Mouse (Mus musculus) embryonic facial prominence, embryonic 13.5 days (tissue): ENCODE results near the gene Prr15l. TPM values are rescaled to one million over a fixed set of nuclear protein-coding genes. Genes with fewer than 3 reads are reported as not detected.

Experiments used
- ATAC-seq: fragments of 200-750 bp; cut with Nextera tagmentation; 2 replicates; pipeline ENCODE4 v1.8.0; 2017; ENCODE audit warnings: low read depth; ENCODE audit not compliant: insufficient number of reproducible peaks, insufficient read depth, low FRiP score, low TSS enrichment
- H3K27ac ChIP-seq: fragments of 300-500 bp; sonication (generic); 2 replicates; pipeline ENCODE4 v1.5.1; 2015; ENCODE audit warnings: moderate library complexity, mild to moderate bottlenecking, inconsistent platforms
- H3K27me3 ChIP-seq: fragments of 300-500 bp; sonication (generic); 2 replicates; pipeline ENCODE4 v1.6.1; 2015; ENCODE audit warnings: mild to moderate bottlenecking, inconsistent platforms
- H3K36me3 ChIP-seq: fragments of 300-500 bp; sonication (generic); 2 replicates; pipeline ENCODE4 v1.6.1; 2015; ENCODE audit warnings: mild to moderate bottlenecking, inconsistent platforms
- H3K4me1 ChIP-seq: fragments of 300-500 bp; sonication (generic); 2 replicates; pipeline ENCODE4 v1.6.1; 2015; ENCODE audit warnings: inconsistent platforms
- H3K4me2 ChIP-seq: fragments of 300-500 bp; sonication (generic); 2 replicates; pipeline ENCODE4 v1.6.1; 2015; ENCODE audit warnings: moderate library complexity, mild to moderate bottlenecking, inconsistent platforms
- H3K4me3 ChIP-seq: fragments of 300-500 bp; sonication (generic); 2 replicates; pipeline ENCODE4 v1.5.1; 2015; ENCODE audit warnings: mild to moderate bottlenecking, inconsistent platforms
- H3K9ac ChIP-seq: fragments of 300-500 bp; sonication (generic); 2 replicates; pipeline ENCODE4 v1.6.1; 2015; ENCODE audit warnings: mild to moderate bottlenecking, inconsistent platforms
- H3K9me3 ChIP-seq: fragments of 300-500 bp; sonication (generic); 2 replicates; pipeline ENCODE4 v1.6.1; 2016; ENCODE audit warnings: inconsistent platforms
- WGBS: fragments of 180-500 bp; shearing (Covaris S2); methylation state at CpG from one replicate; pipeline ENCODE4 v1.1.7; 2015; ENCODE audit warnings: mixed read lengths; 5-methylcytosine and 5-hydroxymethylcytosine counted together
- polyA plus RNA-seq: library from polyadenylated mRNA; unstranded; fragments of >200 nt; fragmentation: Nextera tagmentation; extraction: Ambion mirVana; gene quantifications from 2 replicates; pipeline ENCODE4 v1.2.1, GENCODE M21; 2015

Prr15l gene
- polyA plus RNA-seq, 1 experiment from 2014 or later = 2.4 TPM

DNA sequence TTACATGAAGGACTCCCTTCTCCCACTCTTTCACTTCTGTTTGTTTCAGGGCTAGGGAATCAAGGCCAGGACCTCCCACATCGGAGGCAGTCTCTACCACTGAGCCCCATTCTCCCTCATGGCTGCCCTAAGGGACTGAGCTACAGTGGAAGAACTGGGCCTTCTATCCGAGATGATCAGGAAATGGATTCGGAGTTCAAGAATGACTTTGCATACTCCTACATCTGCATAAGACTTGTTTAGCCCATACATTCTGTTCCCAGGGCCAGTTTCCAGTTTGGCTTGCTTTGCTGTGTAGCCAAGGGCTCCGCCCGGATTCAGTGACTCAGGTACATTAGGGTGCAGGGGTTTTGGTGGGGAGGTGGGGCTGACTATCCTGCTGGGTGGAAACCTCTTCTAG, 52.1 kb downstream of the Prr15l start:
- H3K4me1 ChIP-seq = peaks cover 29% of the 10 kb centered on the region
- WGBS = 68% methylated on average over 5 of the region's 5 CpGs
- peaks cover 19% of the 10 kb centered on the region for H3K27me3 ChIP-seq
- H3K9ac ChIP-seq = 0 out of 2 replicates have a peak overlapping the region, but pooled peaks have one; percentile 40
- H3K9me3 ChIP-seq = no peaks in the 10 kb centered on the region
- H3K36me3 ChIP-seq = no peaks in the 10 kb centered on the region
- no peak for ATAC-seq
- no peak overlapping the region for H3K4me3 ChIP-seq
- no peak overlapping the region for H3K27ac ChIP-seq
- H3K4me2 ChIP-seq = no peak overlapping the region

DNA sequence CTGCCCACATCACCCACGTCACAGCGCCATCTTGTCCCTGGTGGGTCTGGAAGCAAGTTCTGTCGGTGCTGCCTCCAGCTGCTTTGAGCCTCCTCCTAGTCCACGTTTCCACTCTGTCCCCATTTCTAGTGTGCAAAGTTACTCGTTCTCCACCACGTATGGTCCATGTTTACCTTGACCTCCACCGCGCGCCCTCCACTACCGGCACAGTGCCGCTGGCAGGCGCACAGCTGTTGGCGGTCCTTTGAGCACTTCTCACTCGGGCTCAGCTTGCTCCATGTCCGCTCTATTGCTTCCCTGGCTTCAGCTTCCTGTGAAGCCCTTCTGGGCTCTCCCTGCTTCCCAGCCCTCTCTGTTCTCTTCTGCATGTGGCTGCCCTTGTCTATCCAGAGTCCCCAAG, 53.6 kb downstream of the Prr15l start:
- Histone ChIP-seq H3K4me3 (no peak overlapping the region), H3K27me3 (peaks cover 32% of the 10 kb centered on the region), H3K4me2 (no peak overlapping the region), H3K36me3 (no peaks in the 10 kb centered on the region), H3K4me1 (peaks cover 16% of the 10 kb centered on the region), H3K9ac (no peak overlapping the region), H3K27ac (no peak overlapping the region), H3K9me3 (no peaks in the 10 kb centered on the region)
- WGBS = 73% methylated on average over 15 of the region's 15 CpGs
- ATAC-seq = no peak

DNA sequence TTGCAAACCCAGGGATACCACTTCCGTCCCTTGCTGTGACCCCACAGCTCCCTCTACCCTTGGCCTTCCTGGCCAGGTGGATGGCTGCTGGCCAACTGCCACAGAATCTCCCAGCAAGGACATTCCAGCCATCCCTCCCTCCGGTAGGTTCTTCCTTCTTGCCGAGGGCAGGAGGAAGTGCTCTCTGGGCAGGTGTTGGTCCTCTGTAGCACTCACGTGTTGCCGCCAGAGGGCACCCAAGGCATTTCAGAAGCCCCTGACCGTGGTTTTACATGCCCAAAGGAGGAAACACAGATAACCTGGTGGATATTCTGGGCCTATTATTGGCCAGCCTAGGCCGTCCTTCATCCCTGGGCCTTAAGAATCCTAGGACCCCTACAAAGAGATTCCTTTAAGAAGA, 54.5 kb downstream of the Prr15l start:
- no peak for ATAC-seq
- H3K9ac ChIP-seq = no peak overlapping the region
- no peak overlapping the region; the same call in 1 of the 2 replicates for H3K4me3 ChIP-seq
- H3K27me3 ChIP-seq = peaks cover 39% of the 10 kb centered on the region
- H3K9me3 ChIP-seq = no peaks in the 10 kb centered on the region
- H3K27ac ChIP-seq = no peak overlapping the region
- H3K4me1 ChIP-seq = peaks cover 14% of the 10 kb centered on the region
- 2% methylated on average over 7 of the region's 7 CpGs for WGBS
- H3K36me3 ChIP-seq = no peaks in the 10 kb centered on the region
- H3K4me2 ChIP-seq = peak overlapping the region; percentile 37

GRCm38 (mm10) chr11:96982859-96983258, 55.0 kb downstream of the Prr15l start, which contains the start of gene Sp2:
Gene Sp2 (minus strand): TSS chr11:96982959.
- Histone ChIP-seq H3K4me3 (no peak within 1 kb of the TSS; the same call in 1 of the 2 replicates), H3K27ac (no peak within 1 kb of the TSS), H3K4me2 (peak within 1 kb of the TSS; percentile 37), H3K27me3 (peaks cover 44% of the 10 kb centered on the region), H3K4me1 (peaks cover 18% of the 10 kb centered on the region), H3K9ac (0 out of 2 replicates have a peak within 1 kb of the TSS, but pooled peaks have one; percentile 11), H3K36me3 (no peaks in the 10 kb centered on the region), H3K9me3 (no peaks in the 10 kb centered on the region)
- ATAC-seq = no peak
- whole genome bisulfite sequencing = 75% methylated on average over 7 of the region's 7 CpGs

DNA sequence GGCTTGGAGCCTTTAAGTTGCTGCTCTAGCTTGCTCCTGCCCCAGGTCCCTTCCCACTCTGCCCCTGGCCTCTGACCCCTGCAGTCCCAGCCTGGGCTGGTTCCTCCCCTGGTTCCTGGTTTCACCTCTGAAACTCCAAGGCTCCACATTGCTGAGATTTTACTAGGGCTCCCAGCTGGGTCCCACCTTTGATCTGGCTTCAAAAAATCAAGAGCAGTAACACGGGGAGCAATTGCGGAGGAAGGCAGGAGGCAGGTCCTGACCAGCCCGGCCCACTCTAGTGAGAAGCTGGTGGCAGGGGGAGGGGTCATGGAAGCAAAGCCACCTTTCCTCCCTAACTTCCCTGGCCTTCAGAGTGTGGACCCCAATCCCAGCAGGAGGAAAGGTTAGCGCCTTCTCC, 57.0 kb downstream of the Prr15l start:
- ATAC-seq = no peak
- Histone ChIP-seq H3K4me3 (no peak overlapping the region), H3K4me1 (peaks cover 18% of the 10 kb centered on the region; the same call in 1 of the 2 replicates)

DNA sequence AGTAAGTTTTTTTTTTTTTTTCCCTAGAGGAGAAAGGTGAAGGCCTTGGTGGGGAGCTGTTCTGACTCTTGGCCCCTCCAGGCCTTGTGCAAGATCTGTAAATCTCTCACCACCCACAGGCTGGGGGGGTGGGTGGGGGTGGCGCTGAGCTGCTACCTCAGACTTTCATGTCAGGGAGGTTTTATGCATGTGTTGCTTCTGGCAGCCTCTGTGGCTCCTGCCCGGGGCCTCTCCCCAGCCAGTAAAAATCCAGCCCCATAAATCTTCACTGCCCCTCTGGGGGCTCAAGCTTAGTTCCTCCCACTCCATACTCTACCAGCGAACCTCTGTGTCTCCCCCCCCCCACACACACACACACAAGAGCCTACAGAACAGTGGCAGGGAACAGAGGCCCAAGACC, 58.6 kb downstream of the Prr15l start:
- H3K4me1 ChIP-seq = peaks cover 18% of the 10 kb centered on the region; the same call in 1 of the 2 replicates
- no peak overlapping the region for H3K9ac ChIP-seq
- no peak overlapping the region for H3K27ac ChIP-seq
- WGBS = 53% methylated on average over 3 of the region's 3 CpGs
- H3K9me3 ChIP-seq = no peaks in the 10 kb centered on the region
- no peaks in the 10 kb centered on the region for H3K36me3 ChIP-seq
- H3K4me3 ChIP-seq = no peak overlapping the region
- H3K4me2 ChIP-seq = no peak overlapping the region
- peaks cover 53% of the 10 kb centered on the region for H3K27me3 ChIP-seq
- no peak for ATAC-seq

More for the DNA sequence above, 57.0 kb downstream of the Prr15l start:
- Histone ChIP-seq H3K9ac (no peak overlapping the region), H3K9me3 (no peaks in the 10 kb centered on the region), H3K36me3 (no peaks in the 10 kb centered on the region), H3K4me2 (no peak overlapping the region), H3K27me3 (peaks cover 53% of the 10 kb centered on the region), H3K27ac (no peak overlapping the region; the same call in 1 of the 2 replicates)
- 24% methylated on average over 4 of the region's 4 CpGs for WGBS

Other genes starting within 250 kb of the Prr15l start
- gene Snx11, start 150.5 kb upstream of the Prr15l start, polyA plus RNA-seq = 23.5 TPM in 2 replicates
- 164 and 170 TPM in 2 replicates for gene Cbx1, start 139.0 kb upstream of the Prr15l start, polyA plus RNA-seq
- gene Nfe2l1, start 98.1 kb upstream of the Prr15l start, polyA plus RNA-seq = 61.7 and 66.5 TPM in 2 replicates
- gene Copz2, start 78.2 kb upstream of the Prr15l start, polyA plus RNA-seq = 123 and 125 TPM in 2 replicates
- gene Cdk5rap3, start 11.6 kb upstream of the Prr15l start, polyA plus RNA-seq = 89.4 and 94.8 TPM in 2 replicates
- 19.9 and 27.9 TPM in 2 replicates for gene Pnpo, start 15.9 kb downstream of the Prr15l start, polyA plus RNA-seq
- 15.9 and 18.0 TPM in 2 replicates for gene Sp2, start 54.9 kb downstream of the Prr15l start, polyA plus RNA-seq
- gene Sp6, start 85.3 kb downstream of the Prr15l start, polyA plus RNA-seq = 2.1 and 3.3 TPM in 2 replicates
- gene Scrn2, start 101.8 kb downstream of the Prr15l start, polyA plus RNA-seq = 25.0 and 30.6 TPM in 2 replicates
- 0.72 and 1.5 TPM in 2 replicates for gene Lrrc46, start 113.3 kb downstream of the Prr15l start, polyA plus RNA-seq
- 82.0 and 82.7 TPM in 2 replicates for gene Mrpl10, start 113.5 kb downstream of the Prr15l start, polyA plus RNA-seq
- 11.1 and 12.2 TPM in 2 replicates for gene Osbpl7, start 122.5 kb downstream of the Prr15l start, polyA plus RNA-seq
- 0.08 and 0.10 TPM in 2 replicates for gene Tbx21, start 187.2 kb downstream of the Prr15l start, polyA plus RNA-seq
- gene Tbkbp1, start 223.4 kb downstream of the Prr15l start, polyA plus RNA-seq = 7.8 and 8.5 TPM in 2 replicates